Mouse (Mus musculus) left cerebral cortex, postnatal 10 days (tissue): ENCODE measurements at regions not wholly inside any gene's neighbourhood (a gene's known extent, or its start where the extent isn't known, plus 50 kb on each side); places are given as distances from the start of the nearest gene placed in this dataset.

ENCODE experiments used
- DNase-seq, 2 experiments: peaks; one replicate each; pipeline ENCODE4 v3.0.0; 2021 to 2022; ENCODE audit warnings: low spot score in 2 of 2, mixed read lengths in 1 of 2; ENCODE audit errors: extremely low spot score in 1 of 2
- intact Hi-C: fragments of 180-260 bp; cut with DNase I; formaldehyde crosslinking; loops from one replicate; pipeline ENCODE4 v1.15.1; 2025

DNA sequence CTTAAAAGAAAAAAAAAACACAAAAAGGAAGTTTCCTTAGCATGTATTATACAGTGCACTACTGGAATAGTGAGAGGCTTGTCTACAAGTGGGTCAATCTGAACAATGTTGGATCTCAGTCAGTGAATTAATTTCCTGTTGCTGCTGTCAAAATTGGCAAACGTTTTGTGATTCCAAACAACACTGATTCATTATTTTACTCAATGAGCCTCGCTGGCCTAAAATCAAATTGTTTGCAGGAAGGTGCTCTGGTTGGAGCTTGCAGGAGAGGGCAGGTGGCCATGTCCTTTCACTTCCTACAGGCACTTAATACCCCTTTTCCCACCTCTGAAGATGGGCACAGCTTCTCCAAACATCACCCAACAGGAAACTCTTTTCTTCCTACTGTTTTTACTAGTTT is 226.3 kb upstream of the Bche start:
- peak in 1 of 2 experiments; percentile 3 for DNase-seq
- intact Hi-C loops: no loop called here

GRCm38 (mm10) chr3:73932185-73932584 is 224.0 kb upstream of the Bche start:
- DNase-seq: no peak
- intact Hi-C loops: no loop called here
